Mouse (Mus musculus) MEL (cell line): Measurements from ENCODE around the gene Abhd8. TPM values are rescaled to one million over a fixed set of nuclear protein-coding genes. Genes with fewer than 3 reads are reported as not detected.

Experiments used
- DNase-seq: peaks from one replicate; pipeline ENCODE4 v3.0.0; 2011; ENCODE audit warnings: low read depth, low spot score
- H3K27ac ChIP-seq: 2 replicates; pipeline ENCODE4 v1.5.1; 2012; ENCODE audit warnings: low read depth, mild to moderate bottlenecking, control low read depth, low read length, moderate library complexity; ENCODE audit not compliant: control insufficient read depth
- H3K27me3 ChIP-seq, 2 experiments: fragments of 150-350 bp in 1 of 2; sonication (generic) in 1 of 2; 2 replicates each; pipeline ENCODE4 v1.6.1; 2012; ENCODE audit warnings: low read length in 2 of 2, mild to moderate bottlenecking in 2 of 2, improper control_type of control experiment in 1 of 2, moderate library complexity in 1 of 2; ENCODE audit not compliant: insufficient read depth in 2 of 2, control insufficient read depth in 1 of 2
- H3K36me3 ChIP-seq, 2 experiments: 2 replicates each; pipeline ENCODE4 v1.6.1; 2012 to 2014; ENCODE audit warnings: low read length in 2 of 2, improper control_type of control experiment in 1 of 2, inconsistent platforms in 1 of 2, mild to moderate bottlenecking in 1 of 2; ENCODE audit not compliant: insufficient read depth in 2 of 2, control insufficient read depth in 1 of 2
- H3K4me1 ChIP-seq, 2 experiments: fragments of 150-350 bp in 1 of 2; sonication (generic) in 1 of 2; 2 replicates each; pipeline ENCODE4 v1.6.1; 2012; ENCODE audit warnings: low read length in 2 of 2, improper control_type of control experiment in 1 of 2, mild to moderate bottlenecking in 1 of 2; ENCODE audit not compliant: insufficient read depth in 2 of 2, control insufficient read depth in 1 of 2
- H3K4me3 ChIP-seq, 2 experiments: fragments of 150-350 bp in 1 of 2; sonication (generic) in 1 of 2; 2 replicates each; pipeline ENCODE4 v1.5.1; 2012; ENCODE audit warnings: low read depth in 2 of 2, low read length in 2 of 2, mild to moderate bottlenecking in 2 of 2, moderate library complexity in 2 of 2, control low read depth in 1 of 2, improper control_type of control experiment in 1 of 2; ENCODE audit not compliant: control insufficient read depth in 1 of 2, insufficient read depth in 1 of 2
- H3K79me2 ChIP-seq: 2 replicates; pipeline ENCODE4 v1.6.1; 2012; ENCODE audit warnings: mild to moderate bottlenecking, low read length, moderate library complexity; ENCODE audit not compliant: control insufficient read depth, poor library complexity, insufficient read depth
- H3K9ac ChIP-seq: 2 replicates; pipeline ENCODE4 v1.6.1; 2012; ENCODE audit warnings: low read depth, mild to moderate bottlenecking, control low read depth, low read length, moderate library complexity; ENCODE audit not compliant: control insufficient read depth, poor library complexity, severe bottlenecking
- H3K9me3 ChIP-seq: fragments of 150-350 bp; sonication (generic); replicated peaks from 2 replicates; pipeline ENCODE4 v1.6.1; 2012; ENCODE audit warnings: mild to moderate bottlenecking, low read length, improper control_type of control experiment, moderate library complexity; ENCODE audit not compliant: insufficient read depth
- CHD1 ChIP-seq: IDR thresholded peaks from 2 replicates; pipeline ENCODE4 v1.6.1; 2012; ENCODE audit warnings: low read depth, mild to moderate bottlenecking, inconsistent platforms, low read length, improper control_type of control experiment
- CHD2 ChIP-seq: IDR thresholded peaks from 2 replicates; pipeline ENCODE4 v1.6.1; 2011; ENCODE audit warnings: low read length, improper control_type of control experiment
- ELF1 ChIP-seq: IDR thresholded peaks from 2 replicates; pipeline ENCODE4 v1.6.1; 2014; ENCODE audit warnings: low read depth, mild to moderate bottlenecking, inconsistent platforms, low read length, improper control_type of control experiment, moderate library complexity
- HCFC1 ChIP-seq: IDR thresholded peaks from 2 replicates; pipeline ENCODE4 v1.6.1; 2012; ENCODE audit warnings: low read depth, mild to moderate bottlenecking, inconsistent platforms, low read length, improper control_type of control experiment, moderate library complexity
- JUND ChIP-seq: IDR thresholded peaks from 2 replicates; pipeline ENCODE4 v1.6.1; 2011; ENCODE audit warnings: low read depth, mild to moderate bottlenecking, improper control_type of control experiment, low read length
- KAT2A ChIP-seq: conservative IDR thresholded peaks from 2 replicates; pipeline ENCODE4 v1.6.1; 2012; ENCODE audit warnings: low read depth, low read length, improper control_type of control experiment, inconsistent platforms
- MAX ChIP-seq: IDR thresholded peaks from 2 replicates; pipeline ENCODE4 v1.6.1; 2011; ENCODE audit warnings: low read length, improper control_type of control experiment
- MXI1 ChIP-seq: IDR thresholded peaks from 2 replicates; pipeline ENCODE4 v1.6.1; 2011; ENCODE audit warnings: mild to moderate bottlenecking, low read depth, low read length, improper control_type of control experiment
- MYB ChIP-seq: IDR thresholded peaks from 2 replicates; pipeline ENCODE4 v1.6.1; 2011; ENCODE audit warnings: mild to moderate bottlenecking, low read depth, low read length, improper control_type of control experiment
- POLR2A ChIP-seq, 2 experiments: IDR thresholded peaks; 2 replicates each; pipeline ENCODE4 v1.6.1; 2011 to 2012; ENCODE audit warnings: low read length in 2 of 2, mild to moderate bottlenecking in 2 of 2, control low read depth in 1 of 2, improper control_type of control experiment in 1 of 2, low read depth in 1 of 2, moderate library complexity in 1 of 2; ENCODE audit not compliant: control insufficient read depth in 1 of 2, insufficient read depth in 1 of 2, poor library complexity in 1 of 2
- POLR2AphosphoS2 ChIP-seq: IDR thresholded peaks from 2 replicates; pipeline ENCODE4 v1.6.1; 2011; ENCODE audit warnings: low read length, improper control_type of control experiment
- POLR2AphosphoS5 ChIP-seq: IDR thresholded peaks from 2 replicates; pipeline ENCODE4 v1.6.1; 2012; ENCODE audit warnings: low read depth, borderline replicate concordance, mild to moderate bottlenecking, inconsistent platforms, low read length, moderate library complexity, mixed read lengths
- SIN3A ChIP-seq: IDR thresholded peaks from 2 replicates; pipeline ENCODE4 v1.6.1; 2012; ENCODE audit warnings: low read length, improper control_type of control experiment, inconsistent platforms
- SMC3 ChIP-seq: IDR thresholded peaks from 2 replicates; pipeline ENCODE4 v1.6.1; 2011; ENCODE audit warnings: low read depth, low read length, improper control_type of control experiment
- TCF12 ChIP-seq: IDR thresholded peaks from 2 replicates; pipeline ENCODE4 v1.6.1; 2014; ENCODE audit warnings: low read depth, mild to moderate bottlenecking, inconsistent platforms, low read length, improper control_type of control experiment, moderate library complexity
- UBTF ChIP-seq: IDR thresholded peaks from 2 replicates; pipeline ENCODE4 v1.6.1; 2012; ENCODE audit warnings: low read depth, mild to moderate bottlenecking, inconsistent platforms, low read length, improper control_type of control experiment, moderate library complexity, borderline replicate concordance; ENCODE audit not compliant: insufficient read depth
- USF1 ChIP-seq: IDR thresholded peaks from 2 replicates; pipeline ENCODE4 v1.6.1; 2014; ENCODE audit warnings: low read depth, mild to moderate bottlenecking, inconsistent platforms, low read length, improper control_type of control experiment, moderate library complexity
- ZKSCAN1 ChIP-seq: IDR thresholded peaks from 2 replicates; pipeline ENCODE4 v1.6.1; 2012; ENCODE audit warnings: low read depth, mild to moderate bottlenecking, inconsistent platforms, low read length, improper control_type of control experiment, moderate library complexity
- ZMIZ1 ChIP-seq: IDR thresholded peaks from 2 replicates; pipeline ENCODE4 v1.6.1; 2012; ENCODE audit warnings: low read depth, mild to moderate bottlenecking, inconsistent platforms, low read length, improper control_type of control experiment, moderate library complexity
- ZNF384 ChIP-seq: IDR thresholded peaks from 2 replicates; pipeline ENCODE4 v1.6.1; 2012; ENCODE audit warnings: low read depth, mild to moderate bottlenecking, inconsistent platforms, low read length, improper control_type of control experiment
- polyA plus RNA-seq, 2 experiments: library from polyadenylated mRNA; stranded (reverse) in 1 of 2; unstranded in 1 of 2; fragments of >175 nt in 1 of 2; fragments of >200 nt in 1 of 2; gene quantifications; 2 replicates each; pipeline versions ENCODE4 v1.2.1 to v1.2.4; 2012; ENCODE audit warnings: low replicate concordance in 2 of 2, low read depth in 1 of 2; ENCODE audit not compliant: insufficient read length in 2 of 2, insufficient read depth in 1 of 2, missing spikeins in 1 of 2
- total RNA-seq: library from RNA; depleted of rRNA; stranded (reverse); fragments of 300-350 nt; gene quantifications from 2 replicates; pipeline ENCODE4 v1.2.3, GENCODE M21; 2012

Abhd8 gene
- total and polyA plus RNA-seq, 3 experiments: 28.5 to 39.2 TPM; not detected in 1

- H3K9me3 ChIP-seq: no peaks in the 10 kb centered on the region
- 0 out of 4 replicates have a peak, but pooled peaks cover 0 to 2% of the 10 kb centered on the region in 2 experiments for H3K36me3 ChIP-seq
- no peaks in the 10 kb centered on the region for H3K27me3 ChIP-seq
- H3K27ac ChIP-seq: no peak overlapping the region
- peaks cover 0 to 3% of the 10 kb centered on the region in 2 experiments; a peak in 1 of 4 replicates for H3K4me1 ChIP-seq
- TF ChIP-seq MAX (no peak), CHD1 (no peak), SMC3 (no peak), KAT2A (no peak), HCFC1 (no peak)
- TF ChIP-seq, all 39 proteins: peak for 0
- Histone ChIP-seq H3K79me2 (no peaks in the 10 kb centered on the region), H3K4me3 (no peak overlapping the region), H3K9ac (no peak overlapping the region)
- DNase-seq: no peak
Observed at GRCm38 (mm10) chr8:71457659-71458270, 5.7 kb downstream of the Abhd8 start.

- TF ChIP-seq MAX: no peak
- TF ChIP-seq POLR2A (IDR thresholded peaks at IDR 0.05; ENCODE audit: control insufficient read depth in 1 of 2, insufficient read depth in 1 of 2, low read depth in 1 of 2, low read length in 2 of 2, poor library complexity in 1 of 2): no peak
- no peak for TF ChIP-seq ELF1
- no peak for TF ChIP-seq HCFC1
- no peak for TF ChIP-seq UBTF
- TF ChIP-seq MYB: no peak
- TF ChIP-seq ZMIZ1: no peak
- no peak for TF ChIP-seq POLR2AphosphoS2
- TF ChIP-seq SIN3A: no peak
- no peak for TF ChIP-seq ZKSCAN1
- TF ChIP-seq ZNF384: no peak
- no peak for TF ChIP-seq JUND
- no peak for TF ChIP-seq SMC3
- no peak for TF ChIP-seq USF1
- no peak for TF ChIP-seq POLR2AphosphoS5
- TF ChIP-seq MXI1: no peak
- TF ChIP-seq TCF12: no peak
- TF ChIP-seq CHD2: no peak
- H3K9ac ChIP-seq: no peak overlapping the region
- H3K9me3 ChIP-seq: no peaks in the 10 kb centered on the region
- DNase-seq: no peak
- no peaks in the 10 kb centered on the region for H3K36me3 ChIP-seq
- H3K79me2 ChIP-seq: no peaks in the 10 kb centered on the region
- H3K4me1 ChIP-seq: no peaks in the 10 kb centered on the region
- no peaks in the 10 kb centered on the region; a peak in 1 of 4 replicates for H3K27me3 ChIP-seq
- H3K4me3 ChIP-seq: no peak overlapping the region
- no peak overlapping the region for H3K27ac ChIP-seq
Observed at GRCm38 (mm10) chr8:71456906-71457305, 6.5 kb downstream of the Abhd8 start.
